Mouse (Mus musculus): ENCODE data around the gene Adcy7. TPM values are rescaled to one million over a fixed set of nuclear protein-coding genes. Genes with fewer than 3 reads are reported as not detected.
A peak's percentile ranks its signal among the peaks of the same experiment; 100 is the strongest.

The Adcy7 gene
- total RNA-seq, 1 experiment from 2014 or later, result 107 TPM

DNA sequence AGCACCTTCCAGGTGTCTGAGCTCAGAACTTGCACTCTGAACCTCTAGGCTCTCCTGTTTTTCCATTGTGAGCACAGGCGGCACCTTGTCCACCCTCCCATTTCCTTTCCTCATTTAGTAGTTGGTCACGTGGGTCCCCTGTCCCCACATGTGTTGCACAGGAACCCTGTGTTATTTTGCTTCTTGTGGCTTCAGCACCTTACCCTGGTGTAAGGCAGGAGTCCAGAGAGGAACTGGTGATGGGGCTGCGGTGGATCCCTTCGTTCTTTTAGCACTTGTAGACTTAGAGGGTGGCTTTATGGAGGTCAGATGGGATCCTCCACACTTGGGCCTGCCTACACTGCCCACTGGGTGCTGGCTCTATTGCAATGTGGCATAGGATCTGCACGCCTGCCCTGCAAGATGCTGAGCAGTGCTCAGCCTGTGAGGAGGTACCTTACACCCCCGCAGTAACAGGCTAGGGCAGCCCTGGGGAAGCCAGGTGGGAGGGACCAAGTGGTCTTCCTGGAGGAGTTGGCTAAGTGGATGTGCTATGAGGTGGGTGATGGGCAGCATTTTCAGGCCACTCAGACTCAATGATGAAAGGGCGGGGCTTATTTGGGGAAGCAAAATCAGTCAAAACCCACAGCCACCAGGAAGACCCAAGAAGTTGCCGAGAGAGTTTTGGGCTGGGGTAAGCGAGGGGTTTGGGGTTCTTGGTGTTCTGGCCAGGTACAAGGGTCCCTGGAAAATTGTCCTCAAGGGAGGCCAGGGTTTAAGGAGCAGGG is 21.6 kb downstream of the Adcy7 start:
- ATAC-seq (ENCODE audit: extremely low read depth, insufficient number of reproducible peaks, low FRiP score, poor library complexity, severe bottlenecking), result peak; percentile 64

DNA sequence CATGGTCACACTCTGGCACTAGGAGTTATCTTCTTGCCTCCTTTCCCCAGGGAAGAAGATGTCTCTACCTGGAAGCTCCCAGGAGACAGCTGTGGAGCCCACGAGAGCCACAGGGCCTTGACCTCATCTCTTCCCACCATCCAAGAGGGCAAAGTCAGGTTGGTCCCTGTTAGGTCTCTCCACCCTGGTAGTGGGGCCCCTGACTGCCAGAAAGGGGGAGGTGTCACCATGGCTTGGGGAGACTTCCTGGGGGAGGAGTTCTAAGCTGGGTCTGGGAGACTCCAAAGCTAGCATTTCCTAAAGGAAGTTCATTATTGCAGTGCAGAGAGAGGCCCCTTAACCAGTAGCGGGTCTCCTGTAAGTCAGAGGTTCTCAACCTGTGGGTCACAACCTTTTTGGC is 22.8 kb downstream of the Adcy7 start:
- ATAC-seq (ENCODE audit: extremely low read depth, insufficient number of reproducible peaks, low FRiP score, poor library complexity, severe bottlenecking), result no peak

DNA sequence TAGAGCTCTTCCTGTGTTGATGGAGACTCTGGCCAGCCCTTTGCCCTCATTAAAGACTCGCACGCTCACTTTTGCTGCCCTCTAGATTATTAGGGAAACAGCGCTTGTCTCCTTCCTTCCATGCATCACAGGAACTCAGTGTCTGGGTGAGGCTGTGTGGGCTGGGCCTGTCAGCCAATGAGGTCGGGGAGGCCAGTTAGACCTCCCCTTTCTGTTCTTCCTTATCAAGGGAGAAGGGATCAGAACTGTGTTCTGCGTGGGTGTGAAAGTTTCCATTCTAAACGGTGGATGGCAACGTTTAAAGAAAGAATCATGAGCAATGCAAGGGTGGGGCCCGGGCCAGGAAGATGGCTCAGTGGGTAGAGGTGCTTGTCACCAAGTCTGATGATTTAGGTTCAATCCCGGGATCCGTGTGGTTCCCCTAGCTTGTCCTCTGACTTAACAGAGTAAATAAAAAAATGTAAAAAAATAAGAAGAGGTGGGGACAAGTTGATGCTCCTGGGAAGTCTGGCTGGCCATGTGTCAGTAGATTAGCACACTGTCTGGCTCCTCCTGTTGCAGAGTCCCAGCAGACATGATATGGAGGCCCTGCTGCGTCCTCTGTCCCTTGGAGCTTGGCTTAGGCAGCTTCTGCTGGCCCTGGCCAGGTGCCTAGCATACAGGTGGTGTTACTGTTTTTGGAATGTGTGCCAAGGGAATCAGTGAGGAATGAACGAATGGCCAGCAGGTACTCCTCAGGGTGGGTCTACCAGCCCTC is 26.0 kb downstream of the Adcy7 start:
- ATAC-seq (ENCODE audit: extremely low read depth, insufficient number of reproducible peaks, low FRiP score, poor library complexity, severe bottlenecking), result no peak

DNA sequence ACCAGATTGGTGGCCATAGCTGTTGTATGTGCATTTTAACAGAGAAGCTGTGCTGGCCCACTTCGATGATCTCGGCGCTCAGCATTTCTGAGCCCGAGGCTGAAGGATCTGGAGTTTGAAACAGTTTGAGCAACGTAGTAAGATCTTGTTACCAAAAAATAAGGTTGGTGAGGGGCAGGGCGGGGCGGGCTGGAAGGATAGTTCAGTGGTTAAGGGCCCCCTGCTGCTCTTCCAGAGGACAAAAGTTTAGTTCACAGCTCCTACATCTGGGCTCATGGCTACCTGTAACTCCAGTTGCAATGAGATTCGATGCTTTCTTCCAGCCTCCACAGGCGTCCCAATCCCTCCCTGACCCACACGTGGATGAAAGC is 26.5 kb downstream of the Adcy7 start:
- ATAC-seq (ENCODE audit: extremely low read depth, insufficient number of reproducible peaks, low FRiP score, poor library complexity, severe bottlenecking), result no peak

DNA sequence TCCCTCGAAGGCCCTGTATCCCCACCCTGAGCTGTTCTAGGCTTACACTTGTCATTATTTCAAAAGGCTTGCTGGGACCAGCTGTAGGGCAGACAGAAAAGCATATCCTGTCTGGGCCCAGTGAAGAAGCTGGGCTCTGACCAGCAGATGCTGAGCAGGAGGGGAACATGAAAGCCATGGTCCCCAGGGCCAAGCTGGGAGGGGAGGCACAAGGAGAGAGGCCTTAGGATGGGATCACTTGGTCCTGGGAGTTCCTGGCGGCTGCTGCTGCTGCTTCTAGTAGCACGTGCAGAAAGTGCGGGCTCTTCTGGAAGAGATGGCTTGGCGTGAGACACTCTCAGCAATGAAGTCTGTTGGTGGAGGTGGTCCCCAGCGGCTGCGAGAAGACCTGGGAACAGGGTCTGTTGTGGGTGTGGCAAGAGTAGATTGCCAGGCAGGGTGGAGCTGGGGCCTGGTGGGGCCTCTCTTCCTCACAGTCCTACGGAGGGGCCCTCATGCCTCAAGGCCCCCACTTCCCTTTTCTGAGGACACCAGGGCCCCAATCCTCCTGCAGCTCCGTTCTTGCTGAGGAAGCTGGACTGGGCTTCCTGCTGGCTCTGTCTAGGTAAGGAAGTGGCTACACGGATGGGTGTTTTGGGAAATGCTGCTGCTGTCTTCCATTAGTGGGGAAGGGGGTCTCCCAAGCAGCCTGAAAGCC is 27.9 kb downstream of the Adcy7 start:
- peak; percentile 70 for ATAC-seq (ENCODE audit: extremely low read depth, insufficient number of reproducible peaks, low FRiP score, poor library complexity, severe bottlenecking)

DNA sequence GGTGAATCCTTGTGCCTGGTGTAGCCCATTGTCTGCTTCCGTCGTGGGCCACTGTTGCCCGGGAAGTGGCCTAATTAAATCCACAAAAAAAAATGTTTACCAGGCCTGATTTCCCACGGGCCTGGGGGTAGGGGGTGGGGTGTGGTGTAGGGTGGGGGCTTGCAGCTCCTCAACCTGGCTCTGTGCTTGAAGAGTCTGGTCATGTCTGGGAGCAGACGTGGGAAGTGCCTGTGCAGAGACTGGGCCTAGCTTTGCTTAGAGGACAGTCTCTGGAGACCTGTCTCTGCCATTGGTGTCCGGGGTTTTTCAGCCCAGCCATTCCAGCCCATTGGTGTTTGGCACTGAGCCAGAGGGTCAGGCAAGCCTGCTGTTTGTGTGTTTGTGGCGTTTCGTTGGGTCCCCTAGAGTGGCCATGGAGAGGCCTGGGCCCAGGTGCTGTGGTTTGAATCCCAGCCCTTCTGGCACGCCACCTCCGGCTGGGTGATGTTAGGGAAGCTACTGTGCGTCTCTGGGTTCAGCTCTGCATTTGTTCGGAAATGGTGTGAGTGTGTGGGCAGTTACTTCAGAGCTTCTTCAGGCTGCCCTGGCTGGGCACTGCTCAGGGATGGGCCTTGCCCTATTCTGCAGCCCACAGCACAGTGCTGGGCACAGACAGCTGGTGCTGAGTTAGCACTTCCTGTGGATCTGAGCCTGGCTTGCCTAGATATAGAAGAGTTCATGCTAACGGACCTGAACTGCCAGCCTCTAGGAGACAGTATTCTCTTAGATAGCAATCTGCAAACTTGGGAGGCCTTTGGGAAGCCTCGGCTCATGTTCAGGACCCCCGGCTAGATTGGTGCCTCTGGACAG is 29.6 kb downstream of the Adcy7 start:
- no peak for ATAC-seq (ENCODE audit: extremely low read depth, insufficient number of reproducible peaks, low FRiP score, poor library complexity, severe bottlenecking)

DNA sequence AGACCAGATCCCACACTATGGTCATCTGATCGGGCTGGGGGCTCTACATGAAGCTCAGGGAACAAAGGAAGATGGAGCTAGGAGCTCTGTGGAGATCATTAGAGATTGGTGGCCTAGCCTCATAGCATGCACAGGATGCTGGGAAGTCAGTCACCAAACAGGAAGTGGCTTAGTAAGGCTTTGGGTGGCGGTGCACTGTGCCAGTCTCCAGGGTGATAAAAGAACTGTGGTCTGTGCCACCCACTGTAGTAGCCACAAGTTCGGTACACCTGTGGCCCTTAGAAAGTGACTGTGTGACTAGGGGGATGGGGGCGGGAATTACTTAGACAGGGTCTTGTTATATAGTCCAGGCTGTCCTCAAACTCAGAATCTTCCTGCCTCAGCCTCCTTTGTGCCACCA is 33.6 kb downstream of the Adcy7 start:
- peak; percentile 31; the same call in 1 of the 2 replicates for ATAC-seq (ENCODE audit: extremely low read depth, insufficient number of reproducible peaks, low FRiP score, poor library complexity, severe bottlenecking)

DNA sequence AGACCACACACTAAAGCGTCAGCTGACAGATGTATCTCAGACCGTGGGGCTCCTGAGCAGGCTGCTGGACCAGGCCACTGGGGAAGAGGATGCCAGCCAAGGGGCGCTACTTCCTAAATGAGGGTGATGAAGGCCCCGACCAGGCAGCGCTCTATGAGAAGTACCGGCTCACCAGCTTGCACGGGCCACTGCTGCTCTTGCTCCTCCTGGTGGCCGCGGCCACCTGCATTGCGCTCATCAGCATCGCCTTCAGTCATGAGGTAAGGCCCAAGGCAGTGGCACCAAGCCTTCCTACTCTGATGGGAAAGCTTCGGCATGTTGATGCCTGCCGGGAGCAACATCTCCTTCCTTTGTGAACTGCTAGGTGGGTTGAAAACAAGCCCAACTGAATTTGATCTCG is 34.3 kb downstream of the Adcy7 start:
- ATAC-seq (ENCODE audit: extremely low read depth, insufficient number of reproducible peaks, low FRiP score, poor library complexity, severe bottlenecking), result no peak

DNA sequence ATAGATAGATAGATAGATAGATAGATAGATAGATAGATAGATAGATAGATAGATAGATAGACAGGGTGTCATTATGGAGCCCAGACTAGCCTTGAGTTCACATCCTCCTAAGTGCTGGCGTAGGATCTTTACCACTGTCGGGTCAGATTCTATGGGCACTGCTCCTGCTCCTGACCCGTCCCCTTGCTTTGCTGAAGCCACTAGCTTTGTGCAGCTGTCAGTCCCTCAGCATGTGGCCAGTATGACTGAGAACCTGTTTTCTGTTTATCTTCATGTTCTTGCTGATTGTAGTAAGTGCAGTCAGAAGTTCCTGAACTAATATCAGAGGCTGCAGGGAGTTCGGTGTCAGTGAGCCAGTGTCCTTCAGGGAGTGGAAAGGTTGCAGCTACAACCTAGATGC is 35.5 kb downstream of the Adcy7 start:
- no peak for ATAC-seq (ENCODE audit: extremely low read depth, insufficient number of reproducible peaks, low FRiP score, poor library complexity, severe bottlenecking)

DNA sequence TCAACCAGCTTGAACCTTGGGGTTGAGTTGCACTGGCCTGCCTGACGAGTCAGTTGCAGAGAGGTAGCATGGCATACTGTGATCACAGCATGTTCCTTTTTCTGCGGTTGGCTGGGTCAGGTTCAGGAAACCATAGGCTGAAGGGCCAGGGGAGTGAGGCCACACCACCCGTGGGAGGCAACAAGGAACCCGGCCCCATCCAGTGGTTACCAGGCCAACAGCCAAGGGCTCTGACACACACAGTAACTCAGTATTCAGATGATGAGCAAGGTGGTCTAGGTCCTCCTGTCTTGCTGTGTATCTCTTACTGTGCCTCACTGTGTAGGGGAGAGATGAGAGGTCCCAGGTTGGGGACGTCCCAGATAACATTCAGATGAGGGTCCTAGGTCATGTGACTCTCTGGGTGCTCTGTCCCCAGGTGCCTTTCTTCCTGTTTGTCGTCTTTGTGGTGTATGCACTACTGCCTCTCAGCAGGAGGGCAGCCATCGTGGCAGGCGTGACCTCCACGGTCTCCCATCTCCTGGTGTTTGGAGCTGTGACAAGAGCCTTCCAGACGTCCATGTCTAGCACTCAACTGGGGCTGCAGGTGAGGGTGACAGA is 37.2 kb downstream of the Adcy7 start:
- ATAC-seq (ENCODE audit: extremely low read depth, insufficient number of reproducible peaks, low FRiP score, poor library complexity, severe bottlenecking), result peak; percentile 60

DNA sequence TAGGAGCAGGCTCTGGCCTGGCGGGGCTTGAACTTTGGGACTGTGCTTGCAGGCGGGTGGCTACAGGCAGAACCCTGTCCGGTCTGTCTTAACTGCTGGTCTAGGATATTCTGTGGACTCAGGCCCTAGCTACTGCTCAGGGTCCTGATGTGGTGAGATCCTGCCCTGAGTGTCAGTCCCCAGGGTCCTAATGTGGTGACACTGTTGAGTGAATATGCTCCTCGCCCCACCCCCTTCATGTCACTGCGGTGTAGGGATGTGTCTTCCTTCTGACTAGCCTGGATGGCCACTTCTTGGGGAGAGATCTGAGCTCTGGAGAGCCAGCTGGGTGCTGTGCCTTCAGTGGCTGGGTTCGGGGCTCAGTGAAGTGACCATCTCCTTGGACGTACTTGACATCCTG is 37.7 kb downstream of the Adcy7 start:
- ATAC-seq (ENCODE audit: extremely low read depth, insufficient number of reproducible peaks, low FRiP score, poor library complexity, severe bottlenecking), result peak; percentile 18; the same call in 1 of the 2 replicates

DNA sequence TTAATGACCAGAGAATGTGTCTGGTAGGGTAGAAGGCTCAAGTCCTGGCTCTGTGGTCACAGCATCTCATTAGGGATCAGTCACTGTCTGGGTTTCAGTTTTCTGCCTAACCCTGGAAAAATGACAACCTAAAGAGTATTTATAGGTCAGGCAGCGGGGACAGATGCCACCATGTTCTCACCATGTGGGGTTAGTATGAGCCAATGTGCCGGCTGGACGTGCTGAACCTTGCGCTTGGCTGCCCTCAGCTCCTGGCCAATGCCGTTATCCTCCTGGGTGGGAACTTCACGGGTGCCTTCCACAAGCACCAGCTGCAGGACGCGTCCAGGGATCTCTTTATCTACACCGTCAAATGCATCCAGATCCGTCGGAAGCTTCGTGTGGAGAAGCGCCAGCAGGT is 38.1 kb downstream of the Adcy7 start:
- no peak for ATAC-seq (ENCODE audit: extremely low read depth, insufficient number of reproducible peaks, low FRiP score, poor library complexity, severe bottlenecking)

DNA sequence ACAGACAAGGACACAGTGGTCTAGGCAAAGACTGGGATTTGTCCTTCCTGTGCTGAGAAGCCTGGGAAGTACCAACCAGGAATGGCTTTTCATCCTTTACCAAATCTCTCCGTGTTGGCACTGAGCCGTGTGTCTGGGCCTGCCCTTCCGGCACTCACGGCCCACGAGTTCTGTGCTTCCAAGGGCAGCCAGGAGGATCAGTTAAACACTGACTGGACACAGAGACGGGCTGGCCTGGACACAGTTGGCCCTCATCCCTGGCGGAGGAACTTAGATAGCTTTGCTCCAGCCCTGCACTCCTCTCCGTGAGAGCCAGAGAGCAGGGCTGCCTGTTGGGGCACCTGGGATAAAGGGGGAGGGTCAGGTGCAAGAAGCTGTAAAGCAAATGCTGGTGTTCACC is 40.8 kb downstream of the Adcy7 start:
- no peak for ATAC-seq (ENCODE audit: extremely low read depth, insufficient number of reproducible peaks, low FRiP score, poor library complexity, severe bottlenecking)

DNA sequence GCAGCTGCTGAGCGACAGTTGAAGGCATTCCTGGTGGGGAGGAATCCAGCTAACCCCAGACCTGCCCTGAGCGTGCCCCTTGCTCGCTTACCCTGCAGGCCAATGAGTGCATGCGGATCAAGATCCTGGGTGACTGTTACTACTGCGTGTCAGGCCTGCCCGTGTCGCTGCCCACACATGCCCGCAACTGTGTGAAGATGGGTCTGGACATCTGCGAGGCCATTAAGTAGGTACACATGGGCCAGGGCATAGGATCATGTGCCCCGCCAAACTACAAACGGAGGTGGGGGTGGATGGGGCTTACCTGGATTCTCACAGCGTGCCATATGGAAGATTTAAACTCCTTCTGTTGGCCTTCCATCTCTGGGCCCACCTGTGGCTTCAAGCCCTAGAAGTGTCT is 41.8 kb downstream of the Adcy7 start:
- ATAC-seq (ENCODE audit: extremely low read depth, insufficient number of reproducible peaks, low FRiP score, poor library complexity, severe bottlenecking), result no peak

DNA sequence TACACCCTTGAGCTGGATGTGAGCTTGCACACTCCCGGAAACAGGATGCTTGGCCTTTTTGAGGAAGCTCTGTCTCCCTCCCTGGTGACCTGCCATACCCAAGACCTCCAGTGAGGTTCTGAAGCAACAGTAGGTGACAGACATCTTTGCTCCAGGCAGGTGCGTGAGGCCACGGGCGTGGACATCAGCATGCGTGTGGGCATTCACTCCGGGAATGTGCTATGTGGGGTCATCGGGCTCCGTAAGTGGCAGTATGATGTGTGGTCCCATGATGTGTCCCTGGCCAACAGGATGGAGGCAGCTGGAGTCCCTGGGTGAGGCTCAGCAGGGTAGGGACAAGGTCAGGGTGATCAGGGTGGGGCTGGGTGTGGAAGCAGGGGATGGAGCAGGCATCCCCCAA is 43.1 kb downstream of the Adcy7 start:
- ATAC-seq (ENCODE audit: extremely low read depth, insufficient number of reproducible peaks, low FRiP score, poor library complexity, severe bottlenecking), result no peak

DNA sequence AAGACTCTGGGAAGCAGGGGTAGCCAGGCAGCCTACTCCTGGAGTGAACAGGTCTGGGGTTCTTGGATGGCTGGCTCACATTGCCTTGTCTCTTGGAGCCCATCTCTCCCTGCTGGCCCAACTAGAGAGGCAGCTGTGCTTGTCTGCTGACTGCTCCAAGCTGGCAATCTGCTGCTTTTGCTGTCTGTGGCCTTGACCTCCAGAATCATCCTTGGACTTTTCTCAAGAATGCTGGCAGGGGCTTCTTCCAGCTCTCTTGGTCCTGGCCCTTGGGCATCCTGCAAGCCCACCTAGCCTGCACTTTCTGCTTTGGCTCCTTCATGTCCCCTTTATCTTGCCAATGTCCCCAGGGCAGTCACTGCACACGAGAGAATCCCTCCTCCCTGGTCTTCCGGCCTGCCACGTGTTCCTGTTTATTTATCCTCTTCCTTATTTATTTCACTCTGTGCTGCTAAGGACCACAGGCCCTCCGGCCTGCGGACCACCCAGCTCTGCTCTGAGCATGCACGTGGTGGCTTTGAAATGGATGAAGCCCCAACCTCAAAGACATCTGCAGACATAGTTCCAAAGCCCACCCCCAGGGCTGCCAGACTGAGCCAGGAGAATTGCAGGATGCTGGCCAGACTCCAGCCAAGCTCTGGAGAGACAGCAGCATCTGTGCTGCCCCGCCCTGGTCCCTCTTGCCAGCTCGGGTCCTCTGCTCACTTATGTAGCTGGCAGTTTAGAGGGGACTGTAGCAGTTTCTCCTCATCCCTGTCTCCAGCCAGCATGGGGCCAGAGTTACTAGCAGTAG is 44.1 kb downstream of the Adcy7 start:
- ATAC-seq (ENCODE audit: extremely low read depth, insufficient number of reproducible peaks, low FRiP score, poor library complexity, severe bottlenecking), result no peak

DNA sequence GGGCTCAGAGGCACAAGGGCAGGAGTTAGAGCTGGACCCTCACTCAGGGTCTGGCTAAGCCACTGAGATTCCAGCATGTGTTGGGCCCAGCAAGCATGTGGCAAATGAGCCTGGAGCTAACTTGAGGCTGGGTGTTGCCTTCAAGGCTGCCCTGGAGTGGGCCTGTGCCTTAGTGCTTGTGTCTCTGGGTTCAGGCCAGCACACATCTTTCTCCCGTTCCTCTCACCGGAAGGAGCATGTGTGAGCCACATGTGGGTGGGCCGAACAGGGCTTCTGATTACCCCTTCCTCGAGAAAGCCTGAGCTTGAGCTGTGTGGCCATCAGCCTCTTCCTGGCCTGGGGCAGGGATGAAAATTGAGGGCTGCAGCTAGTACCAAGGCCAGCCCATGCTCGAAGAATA is 45.1 kb downstream of the Adcy7 start:
- ATAC-seq (ENCODE audit: extremely low read depth, insufficient number of reproducible peaks, low FRiP score, poor library complexity, severe bottlenecking), result no peak

DNA sequence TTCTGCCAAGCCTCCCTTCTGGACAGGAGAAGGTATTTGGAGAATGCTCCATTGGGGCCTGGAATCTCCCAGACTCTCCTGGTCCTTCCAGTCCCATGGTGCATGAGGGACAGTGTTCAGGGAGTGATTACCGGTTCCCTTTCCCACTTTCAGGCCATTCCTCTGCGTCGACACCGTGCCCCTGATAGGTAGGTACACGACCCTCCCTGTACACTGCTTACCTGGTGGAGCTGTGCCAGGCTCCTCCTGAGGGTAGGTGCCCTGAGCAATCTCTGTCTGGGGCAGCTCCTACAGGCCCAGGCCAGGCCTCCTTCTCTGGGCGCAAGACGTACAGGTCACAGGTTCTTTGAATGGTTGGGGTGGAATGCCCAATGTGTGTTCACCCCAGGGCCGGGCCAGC is 45.9 kb downstream of the Adcy7 start:
- no peak for ATAC-seq (ENCODE audit: extremely low read depth, insufficient number of reproducible peaks, low FRiP score, poor library complexity, severe bottlenecking)
